In the genomic region with DNA sequence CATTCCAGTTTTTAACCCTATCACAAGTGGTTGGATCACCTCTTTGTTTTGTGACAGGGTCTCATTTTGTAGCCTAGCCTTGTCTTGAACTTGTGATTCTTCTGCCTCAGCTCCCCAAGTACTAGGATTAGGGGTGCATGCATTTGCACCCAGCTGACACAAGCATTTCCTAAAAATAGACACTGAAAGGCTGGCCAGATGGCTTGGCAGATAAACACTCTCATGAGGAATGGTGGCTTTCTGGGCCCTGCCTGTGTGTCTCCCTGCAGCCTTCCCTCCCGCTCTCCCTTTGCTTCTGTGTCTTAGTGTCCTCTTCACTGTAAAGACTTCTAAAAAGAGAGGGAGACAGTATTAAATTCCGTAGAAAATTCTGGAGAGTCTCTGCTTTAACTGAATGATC, we compare ENCODE assay signal across 19 mouse cellular contexts. TPM values are rescaled to one million over a fixed set of nuclear protein-coding genes. Genes with fewer than 3 reads are reported as not detected.
DNase-seq lines count a peak whose midpoint lies in the region; ATAC-seq and TF ChIP-seq lines count a peak whose summit lies in the region.
"Had no signal": no experiment of that assay in that cellular context is flagged by ENCODE, and none has a peak within 500 bp of the region (broad histone marks: within the 10 kb centered on the region; RNA-seq: fewer than 3 reads in every experiment).

No protein-coding gene starts in this region.

- no peak for TF ChIP-seq CTCF in forebrain, postnatal 0 days (IDR thresholded peaks at IDR 0.05; ENCODE audit: low read depth)

- H3K4me3 ChIP-seq in forebrain, postnatal 0 days (ENCODE audit: low read depth, low read length), result no peak overlapping the region
- no peak overlapping the region for H3K4me3 ChIP-seq in forebrain, embryonic 15.5 days
- no peak overlapping the region for H3K4me3 ChIP-seq in midbrain, embryonic 10.5 days
- H3K4me3 ChIP-seq: embryonic facial prominence, embryonic 15.5 days; forebrain, embryonic 13.5 days; limb, embryonic 10.5 days; liver, embryonic 15.5 days; neural tube, embryonic 13.5 days had no signal

- peaks cover 5% of the 10 kb centered on the region for H3K36me3 ChIP-seq in forebrain, postnatal 0 days (ENCODE audit: insufficient read depth)
- peaks cover 7% of the 10 kb centered on the region for H3K36me3 ChIP-seq in forebrain, embryonic 15.5 days
- peaks cover 14% of the 10 kb centered on the region for H3K36me3 ChIP-seq in midbrain, embryonic 10.5 days

- DNase-seq in forebrain, postnatal 0 days, result peak; percentile 29
- DNase-seq in 416B (ENCODE audit: low read depth) (peak; percentile 37), adipocyte (ENCODE audit: low spot score) (peak; percentile 69)
- peak; percentile 84 for DNase-seq in cerebellum, adult 9-10 months
- DNase-seq in midbrain, embryonic 10.5 days (ENCODE audit: low spot score), result no peak
- no peak for DNase-seq in lung, postnatal 10 days
- no peak for DNase-seq in right cerebral cortex, postnatal 36 days (ENCODE audit: low spot score in 2 of 2)
- DNase-seq: adrenal gland, postnatal 25 days; heart, postnatal 36 days; layer of hippocampus, postnatal 36 days had no signal

- no peak for ATAC-seq in forebrain, postnatal 0 days
- no peak for ATAC-seq in forebrain, embryonic 15.5 days (replicated peaks)
- ATAC-seq: forebrain, embryonic 13.5 days; hindbrain, postnatal 0 days had no signal

- H3K27me3 ChIP-seq in forebrain, postnatal 0 days (ENCODE audit: insufficient read depth, low read length), result no peaks in the 10 kb centered on the region
- H3K27me3 ChIP-seq in forebrain, embryonic 15.5 days, result no peaks in the 10 kb centered on the region
- no peaks in the 10 kb centered on the region for H3K27me3 ChIP-seq in midbrain, embryonic 10.5 days (ENCODE audit: low read depth, poor library complexity, severe bottlenecking)
- H3K27me3 ChIP-seq: embryonic facial prominence, embryonic 15.5 days; forebrain, embryonic 13.5 days had no signal

- H3K9ac ChIP-seq in forebrain, postnatal 0 days, result no peak overlapping the region
- no peak overlapping the region for H3K9ac ChIP-seq in forebrain, embryonic 15.5 days (replicated peaks)
- H3K9ac ChIP-seq: embryonic facial prominence, embryonic 15.5 days; forebrain, embryonic 13.5 days; liver, embryonic 15.5 days; neural tube, embryonic 13.5 days had no signal

- H3K4me1 ChIP-seq in forebrain, postnatal 0 days (ENCODE audit: insufficient read depth), result no peaks in the 10 kb centered on the region
- no peaks in the 10 kb centered on the region for H3K4me1 ChIP-seq in forebrain, embryonic 15.5 days
- H3K4me1 ChIP-seq in midbrain, embryonic 10.5 days, result no peaks in the 10 kb centered on the region
- H3K4me1 ChIP-seq: embryonic facial prominence, embryonic 15.5 days; forebrain, embryonic 13.5 days; neural tube, embryonic 13.5 days had no signal

- WGBS in forebrain, postnatal 0 days, result 89% methylated on average over 2 of the region's 2 CpGs
- WGBS in forebrain, embryonic 15.5 days, result 72% methylated on average over 2 of the region's 2 CpGs
- 96% methylated on average over 2 of the region's 2 CpGs for WGBS in midbrain, embryonic 10.5 days

- H3K27ac ChIP-seq in forebrain, postnatal 0 days (ENCODE audit: low read depth, low read length), result no peak overlapping the region
- H3K27ac ChIP-seq in forebrain, embryonic 15.5 days (replicated peaks), result no peak overlapping the region
- H3K27ac ChIP-seq in midbrain, embryonic 10.5 days (replicated peaks), result no peak overlapping the region
- H3K27ac ChIP-seq: embryonic facial prominence, embryonic 15.5 days; forebrain, embryonic 13.5 days; hindbrain, postnatal 0 days; limb, embryonic 10.5 days; liver, embryonic 15.5 days; macrophage; neural tube, embryonic 13.5 days had no signal

- H3K4me2 ChIP-seq in forebrain, postnatal 0 days (ENCODE audit: low read depth), result no peak overlapping the region
- H3K4me2 ChIP-seq in forebrain, embryonic 15.5 days (replicated peaks), result no peak overlapping the region
- H3K4me2 ChIP-seq: embryonic facial prominence, embryonic 15.5 days; forebrain, embryonic 13.5 days; heart, embryonic 11.5 days; liver, embryonic 15.5 days; neural tube, embryonic 13.5 days had no signal

- no peaks in the 10 kb centered on the region for H3K9me3 ChIP-seq in forebrain, postnatal 0 days (ENCODE audit: low read length)
- no peaks in the 10 kb centered on the region for H3K9me3 ChIP-seq in forebrain, embryonic 15.5 days
- H3K9me3 ChIP-seq in midbrain, embryonic 10.5 days (replicated peaks), result peaks cover 14% of the 10 kb centered on the region; the same call in 1 of the 2 replicates
- H3K9me3 ChIP-seq: limb, embryonic 10.5 days; liver, embryonic 15.5 days; neural tube, embryonic 13.5 days had no signal

RNA-seq across cellular contexts. Expression of a gene that starts 11.4 kb away (rescaled TPM):
- total RNA-seq in forebrain, postnatal 0 days (2014; rRNA removed), result 35.6 and 43.1 TPM in 2 replicates
- polyA plus RNA-seq in forebrain, postnatal 0 days (2015; fragmentation: Nextera tagmentation; extraction: Ambion mirVana), result 64.8 and 66.6 TPM in 2 replicates
- 96.1 and 97.7 TPM in 2 replicates for polyA plus RNA-seq in forebrain, embryonic 15.5 days (2015; fragmentation: Nextera tagmentation; extraction: Ambion mirVana)
- polyA plus RNA-seq in midbrain, embryonic 10.5 days (2016; fragmentation: Nextera tagmentation; extraction: Ambion mirVana), result 131 and 135 TPM in 2 replicates

RNA-seq across cellular contexts. Expression of a gene that starts 11.5 kb away (rescaled TPM):
- 53.3 and 59.0 TPM in 2 replicates for total RNA-seq in forebrain, postnatal 0 days (2014; rRNA removed)
- 21.0 and 23.2 TPM in 2 replicates for polyA plus RNA-seq in forebrain, postnatal 0 days (2015; fragmentation: Nextera tagmentation; extraction: Ambion mirVana)
- 25.1 and 27.7 TPM in 2 replicates for polyA plus RNA-seq in forebrain, embryonic 15.5 days (2015; fragmentation: Nextera tagmentation; extraction: Ambion mirVana)
- polyA plus RNA-seq in midbrain, embryonic 10.5 days (2016; fragmentation: Nextera tagmentation; extraction: Ambion mirVana), result 16.4 and 20.2 TPM in 2 replicates

RNA-seq across cellular contexts. Expression of a gene that starts 24.5 kb away (rescaled TPM):
- 23.2 and 28.6 TPM in 2 replicates for total RNA-seq in forebrain, postnatal 0 days (2014; rRNA removed)
- 59.9 and 69.7 TPM in 2 replicates for polyA plus RNA-seq in forebrain, postnatal 0 days (2015; fragmentation: Nextera tagmentation; extraction: Ambion mirVana)
- 31.2 and 32.8 TPM in 2 replicates for polyA plus RNA-seq in forebrain, embryonic 15.5 days (2015; fragmentation: Nextera tagmentation; extraction: Ambion mirVana)
- polyA plus RNA-seq in midbrain, embryonic 10.5 days (2016; fragmentation: Nextera tagmentation; extraction: Ambion mirVana), result 2.1 and 3.9 TPM in 2 replicates

RNA-seq across cellular contexts. Expression of a gene that starts 36.0 kb away (rescaled TPM):
- 9.5 and 13.8 TPM in 2 replicates for total RNA-seq in forebrain, postnatal 0 days (2014; rRNA removed)
- 19.2 and 25.7 TPM in 2 replicates for polyA plus RNA-seq in forebrain, postnatal 0 days (2015; fragmentation: Nextera tagmentation; extraction: Ambion mirVana)
- polyA plus RNA-seq in forebrain, embryonic 15.5 days (2015; fragmentation: Nextera tagmentation; extraction: Ambion mirVana), result 40.5 and 45.0 TPM in 2 replicates
- 74.3 and 77.3 TPM in 2 replicates for polyA plus RNA-seq in midbrain, embryonic 10.5 days (2016; fragmentation: Nextera tagmentation; extraction: Ambion mirVana)

RNA-seq across cellular contexts. Expression of a gene that starts 39.1 kb away (rescaled TPM):
- total RNA-seq in forebrain, postnatal 0 days (2014; rRNA removed), result 3.0 and 3.5 TPM in 2 replicates
- polyA plus RNA-seq in forebrain, postnatal 0 days (2015; fragmentation: Nextera tagmentation; extraction: Ambion mirVana), result 0.35 and 1.1 TPM in 2 replicates
- 0.77 and 0.98 TPM in 2 replicates for polyA plus RNA-seq in forebrain, embryonic 15.5 days (2015; fragmentation: Nextera tagmentation; extraction: Ambion mirVana)
- 0.28 and 0.43 TPM in 2 replicates for polyA plus RNA-seq in midbrain, embryonic 10.5 days (2016; fragmentation: Nextera tagmentation; extraction: Ambion mirVana)

Comparison
In these comparisons a context has a peak if more than half of its experiments do, and no peak if none do; other contexts are left out.
1. DNase-seq: peak in forebrain, postnatal 0 days (single experiment), 416B (single experiment), adipocyte (single experiment) and cerebellum, adult 9-10 months (single experiment); none in midbrain, embryonic 10.5 days (single experiment), lung, postnatal 10 days (single experiment) and right cerebral cortex, postnatal 36 days (0 of 2).